Mouse (Mus musculus) embryonic facial prominence, embryonic 10.5 days (tissue): Measurements from ENCODE around the gene Olfr1324. TPM values are rescaled to one million over a fixed set of nuclear protein-coding genes. Genes with fewer than 3 reads are reported as not detected.
"Not testable (repeated sequence)": the region's sequence is repeated elsewhere in the genome, so short reads cannot be mapped to it uniquely, and the experiment has no call there.

ENCODE experiments used
- DNase-seq: peaks from one replicate; pipeline ENCODE4 v3.0.0-alpha.2; 2017; ENCODE audit warnings: low spot score
- H3K27ac ChIP-seq: fragments of 300-500 bp; sonication (generic); replicated peaks from 2 replicates; pipeline ENCODE4 v1.5.1; 2016; ENCODE audit warnings: mild to moderate bottlenecking
- H3K27me3 ChIP-seq: fragments of 300-500 bp; sonication (generic); replicated peaks from 2 replicates; pipeline ENCODE4 v1.6.1; 2016; ENCODE audit warnings: low read depth, mild to moderate bottlenecking; ENCODE audit not compliant: poor library complexity, severe bottlenecking
- H3K36me3 ChIP-seq: fragments of 300-500 bp; sonication (generic); replicated peaks from 2 replicates; pipeline ENCODE4 v1.6.1; 2016; ENCODE audit warnings: mild to moderate bottlenecking, moderate library complexity
- H3K4me1 ChIP-seq: fragments of 300-500 bp; sonication (generic); 2 replicates; pipeline ENCODE4 v1.6.1; 2016
- H3K4me3 ChIP-seq: fragments of 300-500 bp; sonication (generic); 2 replicates; pipeline ENCODE4 v1.5.1; 2016; ENCODE audit warnings: mild to moderate bottlenecking, moderate library complexity
- H3K9me3 ChIP-seq: fragments of 300-500 bp; sonication (generic); 2 replicates; pipeline ENCODE4 v1.6.1; 2016; ENCODE audit warnings: mild to moderate bottlenecking
- WGBS: fragments of 180-500 bp; shearing (Covaris S2); methylation state at CpG from one replicate; pipeline ENCODE4 v1.1.7; 2016; 5-methylcytosine and 5-hydroxymethylcytosine counted together
- polyA plus RNA-seq: library from polyadenylated mRNA; unstranded; fragments of >200 nt; fragmentation: Nextera tagmentation; extraction: Ambion mirVana; gene quantifications from 2 replicates; pipeline ENCODE4 v1.2.1, GENCODE M21; 2016

The Olfr1324 gene
- not detected in 2 replicates for polyA plus RNA-seq

- Histone ChIP-seq H3K9me3 (no peaks in the 10 kb centered on the region), H3K36me3 (no peaks in the 10 kb centered on the region), H3K27ac (no peak within 1 kb of the TSS), H3K4me1 (no peaks in the 10 kb centered on the region), H3K4me3 (no peak within 1 kb of the TSS), H3K27me3 (no peaks in the 10 kb centered on the region)
- WGBS: 91% methylated on average over 1 of the region's 1 CpGs
- DNase-seq: no peak
Measured at GRCm38 (mm10) chrX:50428398-50428797, at the start of gene Olfr1324. Olfr1324 (minus strand) TSS chrX:50428498.

- not testable (repeated sequence) for H3K27ac ChIP-seq, H3K9me3 ChIP-seq, H3K4me1 ChIP-seq, H3K4me3 ChIP-seq, H3K36me3 ChIP-seq, H3K27me3 ChIP-seq, DNase-seq
- WGBS: 77% methylated on average over 6 of the region's 6 CpGs
Measured at GRCm38 (mm10) chrX:50470341-50470740, 42.0 kb upstream of the Olfr1324 start.

GRCm38 (mm10) chrX:50456136-50456535, 27.8 kb upstream of the Olfr1324 start:
- H3K9me3 ChIP-seq: no peaks in the 10 kb centered on the region
- DNase-seq: no peak
- WGBS: 56% methylated on average over 1 of the region's 1 CpGs
- H3K27ac ChIP-seq: no peak overlapping the region
- H3K4me3 ChIP-seq: no peak overlapping the region
- no peaks in the 10 kb centered on the region for H3K4me1 ChIP-seq
- H3K36me3 ChIP-seq: no peaks in the 10 kb centered on the region
- no peaks in the 10 kb centered on the region for H3K27me3 ChIP-seq

- no peak for DNase-seq
- no peaks in the 10 kb centered on the region for H3K27me3 ChIP-seq
- no peak overlapping the region for H3K4me3 ChIP-seq
- WGBS: 67% methylated on average over 1 of the region's 1 CpGs
- H3K36me3 ChIP-seq: no peaks in the 10 kb centered on the region
- H3K9me3 ChIP-seq: no peaks in the 10 kb centered on the region
- H3K4me1 ChIP-seq: no peaks in the 10 kb centered on the region
- no peak overlapping the region for H3K27ac ChIP-seq
Measured at GRCm38 (mm10) chrX:50443352-50443751, 15.1 kb upstream of the Olfr1324 start.

GRCm38 (mm10) chrX:50442696-50443095, 14.4 kb upstream of the Olfr1324 start:
- 92% methylated on average over 1 of the region's 1 CpGs for WGBS
- Histone ChIP-seq H3K27ac (no peak overlapping the region), H3K4me1 (no peaks in the 10 kb centered on the region), H3K36me3 (no peaks in the 10 kb centered on the region), H3K4me3 (no peak overlapping the region), H3K27me3 (no peaks in the 10 kb centered on the region), H3K9me3 (no peaks in the 10 kb centered on the region)
- no peak for DNase-seq

GRCm38 (mm10) chrX:50432499-50432898, 4.2 kb upstream of the Olfr1324 start:
- Histone ChIP-seq H3K4me3 (no peak overlapping the region), H3K27ac (no peak overlapping the region), H3K9me3 (no peaks in the 10 kb centered on the region), H3K27me3 (no peaks in the 10 kb centered on the region), H3K4me1 (no peaks in the 10 kb centered on the region), H3K36me3 (no peaks in the 10 kb centered on the region)
- DNase-seq: no peak
- WGBS: 81% methylated on average over 2 of the region's 2 CpGs

- Histone ChIP-seq H3K4me3 (no peak overlapping the region), H3K9me3 (no peaks in the 10 kb centered on the region), H3K4me1 (no peaks in the 10 kb centered on the region), H3K27me3 (no peaks in the 10 kb centered on the region), H3K36me3 (no peaks in the 10 kb centered on the region), H3K27ac (no peak overlapping the region)
- 64% methylated on average over 2 of the region's 2 CpGs for WGBS
- DNase-seq: no peak
Measured at GRCm38 (mm10) chrX:50427712-50428328, 478 bp downstream of the Olfr1324 start.

GRCm38 (mm10) chrX:50425899-50426436, 2.3 kb downstream of the Olfr1324 start:
- Histone ChIP-seq H3K4me1 (no peaks in the 10 kb centered on the region), H3K4me3 (no peak overlapping the region), H3K27me3 (no peaks in the 10 kb centered on the region), H3K27ac (no peak overlapping the region), H3K36me3 (no peaks in the 10 kb centered on the region), H3K9me3 (no peaks in the 10 kb centered on the region)
- WGBS: 82% methylated on average over 3 of the region's 3 CpGs
- DNase-seq: no peak

- not testable (repeated sequence) for H3K36me3 ChIP-seq, H3K4me1 ChIP-seq, H3K4me3 ChIP-seq, H3K9me3 ChIP-seq, H3K27me3 ChIP-seq, H3K27ac ChIP-seq, DNase-seq
- 82% methylated on average over 8 of the region's 8 CpGs for WGBS
Measured at GRCm38 (mm10) chrX:50410361-50410760, 17.9 kb downstream of the Olfr1324 start.

- H3K4me1 ChIP-seq, H3K27me3 ChIP-seq, H3K36me3 ChIP-seq, H3K27ac ChIP-seq, DNase-seq, H3K4me3 ChIP-seq, H3K9me3 ChIP-seq: not testable (repeated sequence)
- WGBS: 74% methylated on average over 4 of the region's 4 CpGs
Measured at GRCm38 (mm10) chrX:50390616-50391015, 37.7 kb downstream of the Olfr1324 start.

- Histone ChIP-seq H3K27ac (no peak overlapping the region), H3K4me3 (no peak overlapping the region), H3K27me3 (no peaks in the 10 kb centered on the region), H3K9me3 (peaks cover 21% of the 10 kb centered on the region), H3K36me3 (no peaks in the 10 kb centered on the region), H3K4me1 (no peaks in the 10 kb centered on the region)
- WGBS: 94% methylated on average over 1 of the region's 1 CpGs
- DNase-seq: no peak
Measured at GRCm38 (mm10) chrX:50374978-50375377, 53.3 kb downstream of the Olfr1324 start.
